Mouse (Mus musculus): ENCODE results near the gene Med18.

Gene Med18

DNA sequence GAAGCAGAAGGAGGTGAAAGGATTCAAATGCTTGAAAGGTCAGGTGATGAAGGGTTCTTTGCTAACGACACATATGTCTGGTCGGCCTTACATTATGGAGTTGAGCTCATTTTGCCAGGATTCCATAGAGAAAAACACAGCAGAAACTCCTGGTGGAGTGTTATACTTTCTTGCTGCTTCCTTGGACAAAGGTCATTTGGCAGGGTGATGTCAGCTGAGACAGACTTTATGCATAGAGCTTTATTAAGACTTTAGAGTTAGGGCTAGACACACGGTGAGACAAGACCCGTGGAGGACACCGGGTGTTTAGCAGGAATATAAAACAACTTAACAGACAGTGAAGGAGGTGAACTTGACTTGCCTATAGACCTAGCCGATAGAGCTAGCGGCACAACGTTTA lies 14.1 kb upstream of the Med18 start:
- DNase-seq = no peak

DNA sequence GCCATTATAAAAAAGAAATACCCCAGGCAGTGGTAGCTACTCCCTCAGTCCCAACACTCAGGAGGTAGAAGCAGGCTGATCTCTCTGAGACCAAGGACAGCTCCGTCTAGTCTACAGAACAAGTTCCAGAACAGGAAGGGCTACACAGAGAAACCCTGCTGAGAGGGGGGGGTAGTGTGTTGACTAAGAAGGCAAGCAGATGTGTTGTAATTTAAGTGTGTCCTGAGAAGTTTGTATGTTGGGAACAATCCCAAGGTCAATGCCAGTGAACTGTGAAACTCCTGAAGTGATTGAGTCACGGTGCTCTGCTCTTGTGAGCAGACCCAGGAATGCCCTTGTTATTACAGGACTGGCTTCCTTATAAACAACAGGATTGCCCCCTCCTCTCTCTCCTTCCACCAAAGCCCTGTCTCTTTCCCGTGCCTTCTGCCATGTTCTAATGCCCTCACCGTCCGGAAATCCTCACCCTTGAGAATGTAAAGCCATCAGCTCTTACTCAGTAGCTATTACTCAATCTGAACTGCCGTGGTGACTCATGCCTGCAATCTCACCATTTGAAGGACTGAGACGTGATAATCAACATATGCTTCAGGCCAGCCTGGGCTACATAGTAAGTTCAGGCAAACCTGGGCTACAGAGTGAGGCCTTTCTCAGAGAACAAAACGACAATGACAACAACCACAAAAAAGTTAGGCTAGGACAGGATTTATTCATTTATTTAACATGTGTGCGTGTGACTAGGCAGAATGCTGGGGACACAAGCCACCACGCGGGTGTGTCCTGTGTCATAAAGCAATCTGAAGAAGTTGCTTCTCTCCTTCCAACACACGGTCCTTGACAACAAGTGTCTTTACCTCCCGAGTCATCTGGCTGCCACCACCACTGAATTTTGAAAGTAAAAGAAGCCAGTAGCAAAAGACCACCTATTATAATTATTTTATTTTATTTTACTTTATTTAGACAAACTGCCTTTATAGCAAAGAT lies 12.5 kb upstream of the Med18 start:
- DNase-seq = no peak

DNA sequence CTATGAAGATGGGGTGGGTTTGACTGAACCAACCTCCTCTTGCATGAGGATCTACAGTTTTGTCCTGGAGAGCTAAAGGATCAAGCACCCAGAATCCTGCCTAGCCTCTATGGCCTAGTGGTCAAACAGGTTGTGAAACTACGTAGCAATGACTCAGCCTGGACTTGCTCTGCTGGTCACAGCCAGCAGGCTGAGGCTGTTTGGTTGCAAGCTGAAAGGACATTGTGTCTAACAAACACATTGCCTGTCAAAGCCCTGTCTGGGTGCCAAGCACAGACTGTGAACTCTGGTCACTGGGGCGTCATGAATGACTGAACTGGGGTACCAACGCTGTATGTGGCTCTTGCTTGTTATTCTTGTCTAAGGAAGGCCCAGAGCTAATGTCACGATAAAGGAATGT lies 10.9 kb upstream of the Med18 start:
- no peak for DNase-seq

DNA sequence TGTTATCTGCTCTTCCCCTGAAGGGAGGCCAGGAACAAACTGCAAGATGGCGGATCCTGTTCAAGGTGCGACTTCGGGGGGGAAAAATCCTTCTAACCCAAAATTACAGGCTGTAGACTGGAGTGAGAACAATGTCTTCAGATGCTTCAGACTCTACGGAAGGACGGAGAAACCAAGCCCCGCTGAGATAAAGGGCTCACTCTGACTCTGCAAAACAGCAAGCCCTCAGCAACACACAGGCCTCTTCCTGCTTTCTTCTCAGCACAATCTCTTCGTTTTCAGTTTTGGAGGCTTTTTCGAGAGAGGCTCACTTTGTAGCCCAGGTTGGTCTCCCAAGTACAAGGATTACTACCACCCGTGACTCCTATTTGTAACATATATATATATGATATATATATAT lies 9.7 kb upstream of the Med18 start:
- no peak for DNase-seq

DNA sequence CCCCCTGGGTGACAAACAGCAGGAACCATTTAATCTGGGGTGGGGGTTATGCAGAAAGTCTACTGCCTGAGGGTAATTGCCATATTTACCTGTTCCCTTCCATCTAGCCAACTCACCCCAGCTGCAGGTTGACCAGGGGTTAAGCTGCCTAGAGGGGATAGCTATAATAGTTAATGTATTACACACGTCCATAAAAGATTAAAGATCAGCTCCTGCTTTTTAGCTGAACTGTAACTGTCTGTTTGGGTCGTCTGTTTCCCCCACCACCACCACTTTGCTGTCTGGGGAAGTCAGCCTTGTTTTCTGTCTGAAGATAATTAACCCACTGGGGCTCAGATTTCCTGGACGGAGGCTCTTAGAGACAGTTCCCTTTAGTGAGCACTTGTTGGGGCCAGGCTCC lies 6.2 kb upstream of the Med18 start:
- no peak for DNase-seq

DNA sequence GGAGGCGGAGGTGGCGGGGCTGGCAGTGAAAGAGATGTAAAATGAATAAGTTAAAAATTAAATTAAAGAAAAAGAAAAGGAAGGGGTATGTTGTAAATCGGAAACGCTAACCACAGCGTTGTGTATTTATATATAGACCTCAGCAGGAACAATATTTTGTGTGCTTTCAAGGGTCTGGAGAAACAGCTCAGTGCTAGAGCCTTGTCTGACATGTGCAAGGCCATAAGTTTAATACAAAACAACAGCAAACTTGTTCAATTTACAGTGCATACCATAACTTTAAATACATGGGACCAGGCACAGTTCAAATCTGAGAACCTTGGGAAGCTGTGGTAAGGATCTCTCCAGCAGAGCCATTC lies 513 bp upstream of the Med18 start:
- no peak for DNase-seq

DNA sequence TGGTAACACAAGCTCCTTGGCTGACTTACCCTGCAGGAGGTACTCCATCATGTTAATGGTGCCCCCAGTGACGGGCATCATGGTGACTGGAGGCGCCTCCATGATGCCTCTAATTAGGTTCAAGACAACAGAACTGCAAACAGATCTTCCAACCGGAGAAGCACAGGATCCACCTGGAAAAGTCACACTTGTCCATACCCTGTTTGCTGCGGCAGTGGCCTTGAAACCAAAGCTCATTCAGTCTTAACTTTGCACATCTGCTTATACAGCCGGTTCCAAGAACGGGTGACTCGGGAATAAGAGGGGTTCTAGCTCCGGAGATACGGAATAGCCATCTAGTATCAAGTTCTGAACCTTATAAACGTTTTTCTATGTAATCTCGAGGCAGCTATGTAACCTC lies 885 bp downstream of the Med18 start:
- DNase-seq = no peak

DNA sequence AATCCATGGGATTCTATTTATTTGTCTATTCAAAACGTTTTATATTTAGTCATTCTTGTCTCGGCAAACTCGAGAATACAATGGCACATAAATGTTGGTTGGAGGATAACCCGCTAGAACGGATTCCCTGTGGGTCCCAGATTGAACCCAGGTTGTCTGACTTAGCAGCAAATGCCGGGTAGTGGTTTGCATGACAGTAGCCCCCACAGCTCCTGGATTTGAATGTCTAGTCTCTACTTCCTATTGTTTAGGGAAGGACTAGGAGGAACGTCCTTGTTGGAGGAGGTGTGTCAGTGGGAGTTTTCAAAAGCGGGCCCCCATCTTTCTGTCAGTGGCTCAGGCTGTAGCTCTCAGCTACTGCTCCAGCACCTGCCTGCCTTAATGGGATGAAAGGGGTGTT lies 3.5 kb downstream of the Med18 start:
- DNase-seq = no peak

DNA sequence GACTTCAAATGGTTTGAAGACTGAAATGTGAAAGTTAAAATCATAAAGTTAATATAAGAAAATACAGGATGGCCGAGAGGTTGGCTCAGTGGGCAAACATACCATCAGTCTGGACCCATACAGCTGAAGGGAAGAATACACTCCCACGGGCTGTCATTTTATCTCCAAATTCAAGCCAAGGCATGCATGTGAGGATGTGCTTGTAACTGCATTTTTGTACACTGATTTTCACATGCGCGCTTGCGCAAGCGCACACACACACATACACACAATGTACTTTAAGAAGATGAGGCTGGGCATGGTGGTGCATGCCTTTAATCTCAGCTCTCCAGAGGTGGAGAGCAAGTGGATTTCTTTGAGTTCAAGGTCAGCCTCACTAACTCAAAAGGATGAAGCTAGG lies 8.2 kb downstream of the Med18 start:
- no peak for DNase-seq

DNA sequence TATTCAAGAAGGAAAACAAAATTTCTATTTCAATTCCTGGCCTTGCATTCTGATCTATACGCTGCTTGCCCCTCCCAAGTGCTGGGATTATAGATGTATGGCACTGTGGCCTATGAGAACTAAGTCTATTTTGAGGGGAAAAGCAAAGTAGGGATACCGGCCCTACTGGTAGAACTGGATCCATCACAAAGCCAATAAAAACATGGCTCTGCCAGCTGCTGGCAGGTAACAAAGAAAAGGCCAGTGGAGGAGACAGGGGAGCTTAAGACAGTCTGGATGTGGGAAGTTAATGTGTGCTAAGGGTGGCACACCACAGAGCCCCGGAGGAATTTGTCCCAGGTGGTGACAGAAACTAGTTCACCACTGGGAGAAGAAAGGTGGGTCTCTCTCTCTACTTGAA lies 8.6 kb downstream of the Med18 start:
- no peak for DNase-seq

DNA sequence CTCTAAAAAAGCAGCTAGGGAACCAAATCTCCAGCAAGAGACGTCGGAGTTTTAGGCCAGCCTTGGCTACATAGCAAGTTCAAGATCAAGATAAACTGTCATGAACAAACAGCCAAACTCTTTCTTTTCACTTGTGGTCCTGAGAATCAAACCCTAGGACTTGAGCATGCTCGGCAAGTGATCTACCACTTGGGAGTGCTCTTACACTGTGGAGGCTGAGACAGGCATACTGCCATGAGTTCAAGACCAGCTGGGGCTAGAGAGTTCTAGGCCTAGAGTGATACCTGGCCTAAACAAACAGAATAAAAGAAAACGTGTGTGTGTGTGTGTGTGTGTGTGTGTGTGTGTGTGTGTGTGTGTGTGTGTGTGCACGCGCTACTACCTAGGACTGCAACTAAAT lies 9.5 kb downstream of the Med18 start:
- DNase-seq = no peak

DNA sequence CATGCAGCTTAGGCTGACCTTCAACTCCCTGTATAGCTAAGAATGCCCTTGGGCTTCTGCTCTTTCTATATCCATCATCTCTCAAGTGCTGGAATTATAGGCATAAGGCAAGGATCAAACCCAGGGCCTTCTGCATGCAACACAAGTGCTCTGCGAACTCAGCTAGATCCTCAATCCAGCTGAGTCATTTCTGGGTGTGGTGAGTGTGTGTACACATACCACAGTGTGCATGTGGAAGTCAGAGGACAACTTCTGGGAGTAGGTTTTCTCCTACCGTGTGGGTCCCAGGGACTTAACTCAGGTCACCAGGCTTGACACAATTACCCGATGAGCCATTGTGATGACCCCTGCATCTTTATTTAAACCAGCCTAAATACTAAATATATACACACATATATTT lies 13.9 kb downstream of the Med18 start:
- no peak for DNase-seq

DNA sequence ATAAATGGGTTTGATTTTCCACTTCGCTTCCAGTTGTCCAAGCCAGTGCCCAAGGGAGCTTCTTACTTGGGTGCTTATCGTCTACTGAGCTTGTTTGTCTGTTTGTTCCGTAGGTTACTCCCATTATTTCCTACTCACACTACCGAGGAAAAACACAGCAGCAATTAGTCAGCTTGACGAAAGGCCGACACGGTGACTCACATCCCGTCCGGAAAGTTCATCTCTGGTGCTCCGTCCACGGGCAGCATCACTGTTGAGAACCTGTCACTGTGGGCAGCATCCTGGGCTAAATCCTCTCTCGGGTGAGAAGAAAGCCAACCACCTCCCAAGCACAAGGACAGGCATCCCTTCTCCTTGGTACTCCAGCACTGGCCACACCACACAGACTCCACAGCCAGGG lies 17.6 kb downstream of the Med18 start:
- no peak for DNase-seq

DNA sequence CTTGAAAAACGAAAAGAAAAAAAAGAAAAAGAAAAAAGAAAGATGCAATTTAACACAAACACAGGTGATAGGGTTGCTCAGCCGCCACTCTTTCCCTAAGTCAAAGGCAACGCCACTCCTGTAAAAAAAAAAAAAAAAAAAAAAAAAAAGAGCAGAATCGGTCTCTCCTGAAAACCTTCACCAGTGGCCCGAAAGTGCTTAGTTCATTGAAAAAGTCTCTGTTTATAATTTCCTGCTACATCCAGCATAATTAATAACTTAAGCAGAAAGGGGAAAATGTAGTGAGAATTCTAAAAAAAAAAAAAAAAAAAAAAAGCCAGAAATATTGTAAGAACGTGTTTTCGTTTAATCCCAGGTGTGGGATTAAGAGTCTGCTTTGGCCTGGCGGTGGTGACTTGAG lies 19.2 kb downstream of the Med18 start:
- no peak for DNase-seq

DNA sequence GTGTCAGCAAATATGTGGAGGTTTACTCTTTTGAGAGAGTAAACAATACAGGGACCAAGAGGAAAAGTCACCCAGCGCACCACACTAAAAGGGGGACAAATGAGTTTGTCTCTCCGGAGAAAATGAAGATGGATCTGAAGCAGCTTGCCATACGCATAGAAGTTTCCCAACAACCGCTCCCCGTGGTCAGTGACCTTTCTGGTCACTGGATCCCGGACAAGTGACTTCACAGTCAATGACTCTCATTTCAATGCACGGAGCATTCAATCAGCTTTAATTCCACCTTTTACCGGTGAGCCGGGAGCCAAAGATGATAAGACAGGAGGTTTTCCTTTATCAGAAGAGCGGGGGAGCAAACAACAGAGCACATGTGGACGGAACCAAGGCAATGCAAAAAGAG lies 25.9 kb downstream of the Med18 start:
- no peak for DNase-seq

DNA sequence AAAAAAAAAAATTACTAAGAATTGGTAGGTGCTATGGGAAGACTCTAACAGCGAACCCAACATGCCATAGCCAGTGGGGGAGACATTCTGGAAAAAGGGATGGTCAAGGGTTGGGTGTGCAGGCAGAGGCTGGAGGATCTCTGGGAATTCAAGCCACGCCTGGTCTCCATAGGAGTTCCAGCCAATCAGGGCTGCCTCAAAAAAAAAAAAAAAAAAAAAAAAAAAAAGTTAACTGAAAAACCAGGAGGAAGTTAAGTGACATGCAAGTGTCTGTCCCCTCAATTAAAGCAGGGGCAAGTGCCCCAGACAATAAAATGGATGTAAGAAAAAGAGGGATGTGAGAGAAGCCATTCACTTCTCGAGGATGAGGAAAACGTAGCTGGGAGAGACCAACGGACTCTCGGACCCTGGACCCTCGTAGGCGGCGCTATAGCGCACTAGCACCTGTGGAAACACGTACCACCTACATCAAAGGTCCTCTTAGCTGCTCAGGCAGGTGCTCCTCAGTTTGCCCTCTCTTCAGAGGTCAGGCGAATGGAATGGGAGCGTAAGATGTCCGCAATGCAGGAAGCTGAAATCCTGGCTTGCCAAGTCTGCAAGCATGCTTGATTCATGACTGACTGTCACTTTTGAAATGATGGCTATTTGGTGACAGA lies 30.9 kb downstream of the Med18 start:
- no peak for DNase-seq

DNA sequence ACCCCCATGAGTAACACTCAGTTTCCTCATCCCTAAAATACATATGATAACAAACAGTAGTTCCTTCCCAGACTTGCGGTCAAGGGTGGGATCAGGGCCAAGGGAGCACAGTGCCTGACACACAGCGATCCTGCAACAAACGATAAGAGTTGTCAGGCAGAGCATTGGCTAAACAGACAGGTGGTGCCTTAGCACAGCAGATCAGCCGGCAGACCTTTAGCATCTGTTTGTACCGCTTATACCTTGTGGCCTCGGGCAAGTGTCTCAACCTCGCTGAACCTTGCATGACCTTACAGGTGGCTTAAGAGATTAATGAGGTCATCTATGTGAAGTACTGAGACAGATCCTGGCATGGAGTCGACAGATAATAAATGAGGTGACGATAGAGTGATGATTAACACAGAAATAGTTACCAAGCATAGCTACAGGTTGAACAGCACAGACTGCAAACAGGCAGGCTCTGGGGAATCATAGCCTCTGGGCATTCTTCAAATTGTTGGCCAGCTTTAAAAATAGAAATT lies 35.6 kb downstream of the Med18 start:
- DNase-seq = no peak

DNA sequence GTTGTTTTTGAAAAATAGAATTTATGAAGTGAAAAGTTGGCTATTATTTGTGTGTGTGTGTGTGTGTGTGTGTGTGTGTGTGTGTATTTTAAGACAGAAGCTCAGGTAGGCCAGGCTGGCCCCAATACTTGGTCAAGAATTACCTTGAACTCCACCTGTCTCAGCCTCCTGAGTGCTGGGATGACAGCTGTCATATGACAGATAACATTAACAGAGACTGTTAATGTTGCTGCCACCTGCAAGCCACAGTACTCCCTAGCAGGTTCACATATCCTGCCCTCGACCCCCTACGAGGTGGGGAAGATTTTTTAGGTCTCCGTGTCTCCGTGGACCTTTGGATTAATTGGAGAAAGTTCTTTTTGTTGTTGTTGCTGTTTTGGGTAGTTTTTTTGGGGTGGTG lies 36.2 kb downstream of the Med18 start:
- no peak for DNase-seq

DNA sequence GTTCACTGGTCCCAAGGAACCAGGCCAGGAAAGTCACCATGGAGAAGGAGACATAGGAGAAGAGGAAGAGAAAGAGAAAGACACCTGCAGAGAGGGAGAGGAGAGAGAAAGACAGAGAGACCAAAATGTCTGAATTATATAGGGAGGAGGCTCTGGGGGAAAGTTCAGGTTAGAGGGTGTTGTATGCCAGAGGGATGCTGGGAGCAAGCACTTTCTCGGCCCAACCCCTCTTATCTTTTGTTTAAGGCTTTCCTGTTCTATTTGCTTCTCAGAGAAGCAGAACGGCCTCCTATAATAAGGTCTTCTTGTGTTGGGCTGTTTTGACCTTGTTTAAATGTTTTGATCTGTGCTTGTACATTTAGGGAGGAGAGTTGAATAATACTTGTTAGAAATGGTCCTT lies 37.7 kb downstream of the Med18 start:
- DNase-seq = no peak

DNA sequence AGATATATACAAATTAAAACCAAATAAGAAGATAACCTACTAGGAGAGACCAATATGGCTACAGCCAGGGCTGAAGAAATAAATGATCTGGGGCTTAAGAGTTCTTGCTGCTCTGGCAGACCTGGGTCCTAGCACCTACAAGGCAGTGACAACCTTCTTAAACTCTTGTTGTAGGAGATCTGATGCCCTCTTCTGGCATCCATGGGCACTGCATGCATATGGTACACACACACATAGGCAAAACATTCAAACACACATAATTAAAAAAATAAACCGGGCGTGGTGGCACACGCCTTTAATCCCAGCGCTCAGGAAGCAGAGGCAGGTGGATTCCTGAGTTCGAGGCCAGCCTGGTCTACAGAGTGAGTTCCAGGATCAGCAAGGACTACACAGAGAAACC lies 39.0 kb downstream of the Med18 start:
- no peak for DNase-seq

DNA sequence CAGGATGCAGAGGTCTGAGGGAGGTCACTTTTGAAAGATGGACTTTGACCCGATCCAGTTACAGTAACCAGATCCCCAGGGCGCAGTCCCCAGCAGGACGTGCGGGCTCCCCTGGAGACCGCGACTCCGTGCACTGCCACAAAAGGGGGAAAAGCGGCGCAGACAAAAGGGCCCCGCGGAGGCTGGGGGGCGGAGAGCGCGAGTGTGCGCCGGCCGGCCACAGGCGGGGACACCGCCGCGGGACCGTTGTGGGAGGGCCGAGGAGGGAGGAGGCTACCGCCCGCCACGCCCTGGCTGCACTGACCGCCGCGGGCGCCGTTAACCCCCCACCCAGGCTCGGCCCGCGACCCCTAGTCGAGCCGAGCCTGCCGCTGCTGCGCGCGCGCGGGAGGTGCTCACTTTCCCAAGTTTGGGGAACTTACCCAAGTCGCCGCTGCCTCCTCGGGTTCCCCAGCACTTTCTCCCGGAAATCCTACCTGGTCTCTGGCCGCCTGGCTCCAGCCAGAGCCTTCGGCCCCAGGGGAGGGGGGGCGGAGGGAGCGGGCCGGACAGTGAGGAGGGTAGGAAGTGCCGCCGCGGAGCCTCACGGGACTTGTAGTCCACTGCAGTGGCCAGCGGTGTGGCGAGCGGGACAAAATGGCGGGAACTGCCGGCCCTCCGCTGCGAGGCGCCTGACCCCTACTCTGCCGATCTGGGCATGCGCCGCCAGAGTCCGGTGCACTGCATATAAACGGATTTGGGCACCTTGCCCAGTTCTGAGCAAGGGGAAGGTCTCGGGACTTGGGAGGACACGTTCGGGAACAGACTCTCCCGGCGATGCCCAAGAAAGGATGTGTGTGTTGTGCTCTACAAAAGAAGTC lies 41.6 kb downstream of the Med18 start, which contains the start of gene Phactr4:
TSS of gene Phactr4 (minus strand) at position 567 of the 860 bp plus-strand sequence.
- DNase-seq = peak; percentile 93

DNA sequence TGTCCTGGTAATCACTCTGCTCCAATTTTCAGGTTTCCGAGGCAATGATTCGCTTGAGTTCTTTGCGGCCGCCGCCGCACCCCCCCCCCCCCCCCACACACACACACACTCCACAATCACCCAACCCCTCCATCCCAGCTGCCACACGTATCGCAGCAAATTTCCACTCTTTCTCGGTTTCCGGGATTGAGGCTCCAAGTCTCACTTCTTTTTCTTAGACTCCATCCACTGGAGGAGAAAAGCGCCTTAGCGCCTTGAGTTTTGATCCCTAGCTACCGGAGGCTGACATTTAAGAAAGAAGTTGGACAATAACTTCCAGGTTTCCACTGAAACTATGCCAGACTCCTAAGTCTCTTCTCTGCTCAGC lies 42.2 kb downstream of the Med18 start:
- DNase-seq = no peak

DNA sequence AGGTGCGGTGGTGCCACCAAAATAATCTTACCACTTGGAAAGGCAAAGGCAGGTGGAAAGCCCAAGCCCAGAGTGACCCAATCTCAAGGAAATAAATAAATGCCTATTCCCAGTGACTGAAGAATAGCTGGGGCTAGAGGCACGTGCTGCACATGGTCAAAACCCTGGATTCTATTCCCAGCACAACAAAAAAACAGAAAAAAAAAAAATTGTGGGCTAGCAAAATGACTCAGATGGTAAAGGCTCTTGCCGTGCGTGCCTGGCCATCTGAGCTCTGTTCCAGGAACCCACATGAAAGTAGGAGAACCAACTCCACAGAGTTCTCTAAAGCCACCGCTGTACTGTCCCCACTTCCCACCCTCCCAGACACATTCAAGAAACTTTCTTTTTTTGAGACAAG lies 43.2 kb downstream of the Med18 start:
- DNase-seq = no peak
